Mouse (Mus musculus) gastrocnemius, postnatal 14 days (tissue): ENCODE results near the gene F830045P16Rik. TPM values are rescaled to one million over a fixed set of nuclear protein-coding genes. Genes with fewer than 3 reads are reported as not detected.

Source experiments
- DNase-seq: peaks from one replicate; pipeline ENCODE4 v3.0.0; 2021; ENCODE audit warnings: mixed read lengths
- intact Hi-C: fragments of 180-260 bp; cut with DNase I; formaldehyde crosslinking; loops from one replicate; pipeline ENCODE4 v1.15.1; 2025; ENCODE audit warnings: low total_unique reads
- total RNA-seq, 2 experiments: library from RNA; stranded (reverse); gene quantifications; 2 replicates each; pipeline ENCODE4 v1.2.3; 2021

F830045P16Rik gene
- total RNA-seq, 2 experiments from 2014 or later = not detected

DNA sequence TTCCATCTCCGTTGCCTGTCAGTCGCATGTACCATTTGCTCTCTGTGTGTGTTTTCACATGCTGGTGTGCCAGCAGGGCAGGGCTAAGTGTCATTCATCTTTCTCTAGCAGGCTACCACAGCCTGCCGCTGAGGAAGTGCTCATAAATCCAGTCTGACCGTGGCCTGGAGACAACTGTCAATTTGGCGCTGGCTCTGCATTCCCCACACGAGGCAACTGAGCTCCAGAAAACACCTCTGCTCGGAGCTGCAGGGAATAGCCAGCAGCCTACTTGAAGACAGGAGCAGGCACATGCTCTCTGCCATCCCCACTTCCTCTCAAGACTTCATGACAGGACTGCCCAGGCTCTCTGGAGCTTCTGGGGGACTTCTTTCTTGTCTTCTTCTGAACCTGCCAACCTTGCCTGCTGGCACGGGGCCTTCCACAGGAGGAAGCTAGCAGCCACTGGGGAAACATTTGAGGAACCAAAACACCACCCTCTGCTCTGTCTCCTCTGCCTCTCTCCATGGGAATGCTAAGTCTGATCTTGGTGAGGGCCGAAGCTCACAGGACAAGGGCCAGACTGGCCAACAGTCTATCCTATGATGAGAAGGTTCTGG lies 13.2 kb upstream of the F830045P16Rik start:
- intact Hi-C loops = no loop called here
- DNase-seq = peak; percentile 36

DNA sequence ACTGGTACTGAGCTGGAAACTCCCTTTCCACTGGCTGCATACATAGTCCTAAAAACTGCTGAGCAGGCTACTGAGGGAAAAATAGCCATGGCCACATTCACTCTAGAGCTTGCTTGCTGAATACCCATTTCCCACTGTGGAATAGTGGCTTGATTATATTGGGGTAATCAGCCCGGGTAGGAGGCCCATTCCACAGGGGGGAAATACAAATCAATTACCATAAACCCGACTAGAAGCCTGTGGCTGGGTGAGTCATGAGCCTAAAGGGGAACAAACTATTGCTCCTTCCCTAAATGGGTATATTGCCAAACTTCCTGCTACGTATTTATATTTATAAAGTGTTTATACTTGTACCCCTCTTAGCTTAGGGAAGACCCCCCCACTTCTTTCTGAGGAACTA lies 10.4 kb upstream of the F830045P16Rik start:
- intact Hi-C loops = no loop called here
- no peak for DNase-seq

DNA sequence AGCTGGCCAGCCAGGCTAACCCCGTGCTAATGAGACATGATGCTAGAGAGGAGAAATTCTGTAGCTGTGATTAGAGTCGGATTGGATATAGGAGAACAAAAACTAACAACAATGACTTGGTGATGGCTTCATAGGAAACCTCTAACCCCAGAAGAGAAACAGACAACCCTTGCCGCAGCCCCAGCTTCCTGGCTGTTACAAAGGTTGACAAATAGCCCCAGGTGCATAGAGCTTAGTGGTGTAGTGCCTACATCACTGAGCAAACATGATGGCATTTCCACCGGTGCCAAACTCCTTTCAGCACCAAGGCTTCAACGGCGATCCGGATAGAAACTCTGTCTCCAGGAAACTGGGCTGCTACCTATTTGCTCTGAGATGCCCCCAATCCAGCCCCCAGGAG lies 9.2 kb upstream of the F830045P16Rik start:
- no peak for DNase-seq
- intact Hi-C loops = no loop called here

DNA sequence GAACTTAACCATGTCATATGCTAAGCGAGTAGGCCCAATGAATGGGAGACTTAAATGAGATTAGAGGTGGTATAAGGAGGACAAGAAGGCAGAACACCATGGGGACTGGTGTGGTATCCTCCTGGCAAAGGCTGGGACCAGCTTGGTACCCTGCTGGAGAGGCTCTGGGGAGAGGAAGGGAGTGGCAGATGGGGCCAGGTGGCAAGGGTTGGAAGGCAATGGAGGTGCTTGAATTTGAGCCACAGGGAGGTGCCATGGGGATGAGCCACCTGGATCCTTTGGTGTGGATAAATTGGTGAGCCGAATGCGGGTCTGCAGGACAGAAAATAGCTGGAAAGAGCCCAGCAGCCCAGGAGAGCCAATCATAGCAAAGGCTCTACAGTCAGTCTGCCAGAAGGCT lies 8.5 kb upstream of the F830045P16Rik start:
- DNase-seq = no peak
- intact Hi-C loops = no loop called here

DNA sequence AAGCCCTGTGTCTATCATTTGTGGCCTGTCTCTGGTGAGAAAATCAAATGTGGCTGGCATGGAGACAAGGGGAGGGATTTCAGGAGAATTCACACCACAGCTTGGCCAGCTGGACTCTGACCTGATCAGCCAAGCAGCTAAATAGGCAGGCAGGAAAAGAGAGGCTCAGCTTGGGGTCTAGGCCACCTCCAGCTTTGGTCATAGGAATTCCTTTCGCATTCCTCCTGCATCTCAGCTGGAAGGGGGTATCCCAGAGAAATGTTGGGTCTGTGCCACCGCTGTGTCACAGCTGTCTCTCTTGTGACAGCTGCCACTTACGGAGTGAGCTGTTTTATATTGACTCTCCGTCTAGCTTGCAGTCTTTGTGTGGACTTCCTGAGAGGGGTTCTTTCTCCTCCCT lies 8.0 kb upstream of the F830045P16Rik start:
- DNase-seq = peak; percentile 28
- intact Hi-C loops = no loop called here

DNA sequence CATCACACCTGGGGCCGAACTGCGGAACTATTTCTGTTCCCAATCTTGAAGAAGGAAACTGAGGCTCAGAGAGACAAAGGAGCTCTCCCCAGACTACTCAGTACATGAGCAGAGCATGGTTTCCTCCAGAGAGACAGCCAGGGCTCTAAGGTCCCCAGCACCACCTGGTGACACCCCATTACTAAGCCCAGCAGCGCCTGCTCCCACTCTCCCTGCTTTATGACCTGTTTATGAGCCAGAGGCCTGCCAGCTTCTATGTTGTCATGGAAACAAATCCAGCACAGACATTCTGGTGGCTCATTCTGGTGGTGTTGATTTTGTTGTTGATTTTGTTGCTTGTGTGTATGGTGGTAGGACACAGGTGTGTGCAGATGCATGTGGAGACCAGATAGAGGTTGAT lies 3.6 kb upstream of the F830045P16Rik start:
- no peak for DNase-seq
- intact Hi-C loops = no loop called here

DNA sequence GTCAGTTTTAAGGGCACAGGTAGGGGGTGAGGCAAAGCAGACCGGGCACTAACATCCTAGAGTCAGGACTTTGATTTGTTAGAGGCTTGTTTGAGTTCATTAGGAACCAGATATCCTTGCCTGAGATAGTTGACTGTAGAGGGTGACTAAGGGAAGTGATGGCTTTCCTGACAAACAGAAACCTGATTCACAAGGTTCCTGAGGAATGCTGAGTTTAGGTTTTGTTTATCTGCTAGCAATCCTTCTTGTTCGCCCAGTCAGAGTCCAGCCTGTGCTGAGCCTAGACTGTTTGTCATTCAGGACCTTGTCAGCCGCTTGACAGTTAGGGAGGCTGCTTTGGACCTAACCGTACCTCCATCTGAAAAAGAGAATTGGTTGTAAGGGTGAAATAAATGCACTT lies 2.8 kb upstream of the F830045P16Rik start:
- intact Hi-C loops = no loop called here
- DNase-seq = no peak

DNA sequence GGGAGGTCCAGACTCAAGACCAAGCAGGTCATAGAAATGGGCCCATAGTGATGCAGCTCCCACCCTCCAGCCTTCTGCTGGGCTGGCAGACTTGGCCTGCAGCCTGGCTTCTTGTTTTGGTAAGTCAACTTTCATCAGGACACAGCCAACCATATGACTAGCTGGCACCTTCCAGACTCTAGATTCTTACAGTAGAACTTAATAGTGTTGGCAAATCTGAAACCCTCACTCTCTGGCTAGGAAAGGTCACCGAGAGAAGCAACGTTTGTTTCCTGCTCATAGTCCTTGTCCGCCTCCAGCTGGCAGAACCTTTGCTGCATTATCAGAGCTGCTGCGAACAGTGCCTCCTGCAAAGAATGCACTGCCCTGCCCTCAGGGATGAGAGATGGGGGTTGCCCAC lies 1.5 kb upstream of the F830045P16Rik start:
- intact Hi-C loops = no loop called here

DNA sequence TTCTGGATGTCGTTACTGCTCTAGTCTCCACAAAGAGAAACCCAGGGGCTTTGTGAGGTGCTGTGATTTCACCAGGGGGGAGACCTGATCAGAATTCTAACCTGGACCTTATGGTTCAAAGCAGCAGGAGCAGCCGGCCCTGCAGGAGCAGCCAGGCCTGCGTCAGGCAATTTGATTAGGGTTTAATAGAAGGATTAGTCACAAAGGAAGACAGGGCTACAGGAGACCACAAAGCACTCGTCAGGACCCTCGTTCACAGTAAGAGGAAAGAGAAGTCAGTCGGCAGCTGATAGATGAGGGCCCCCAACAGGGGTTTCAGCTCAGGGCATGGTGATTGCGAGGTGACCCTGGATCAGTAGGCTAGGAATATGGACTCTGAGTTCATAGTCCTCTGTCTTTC lies 958 bp upstream of the F830045P16Rik start:
- DNase-seq = no peak
- intact Hi-C loops = no loop called here

More for the DNA sequence above, 1.5 kb upstream of the F830045P16Rik start:
- DNase-seq = no peak

DNA sequence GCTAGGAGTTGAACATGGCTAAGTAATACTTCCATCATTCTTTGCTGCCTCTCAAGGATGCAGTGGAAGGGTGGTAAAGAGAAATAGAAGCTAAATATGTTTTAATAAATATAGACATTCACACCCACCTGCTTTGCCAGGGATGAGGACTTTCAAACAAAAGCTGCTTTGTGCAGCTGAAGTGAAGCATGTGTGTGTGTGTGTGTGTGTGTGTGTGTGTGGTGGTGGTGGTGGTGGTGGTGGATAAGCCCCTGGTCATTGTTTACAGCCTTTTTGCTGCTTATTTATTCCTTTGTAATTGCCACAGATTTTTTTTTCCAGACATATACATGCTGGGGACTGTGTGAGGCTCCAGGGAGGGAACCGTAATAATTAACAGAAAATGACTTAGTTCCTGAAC lies 524 bp upstream of the F830045P16Rik start:
- no peak for DNase-seq
- intact Hi-C loops = no loop called here

DNA sequence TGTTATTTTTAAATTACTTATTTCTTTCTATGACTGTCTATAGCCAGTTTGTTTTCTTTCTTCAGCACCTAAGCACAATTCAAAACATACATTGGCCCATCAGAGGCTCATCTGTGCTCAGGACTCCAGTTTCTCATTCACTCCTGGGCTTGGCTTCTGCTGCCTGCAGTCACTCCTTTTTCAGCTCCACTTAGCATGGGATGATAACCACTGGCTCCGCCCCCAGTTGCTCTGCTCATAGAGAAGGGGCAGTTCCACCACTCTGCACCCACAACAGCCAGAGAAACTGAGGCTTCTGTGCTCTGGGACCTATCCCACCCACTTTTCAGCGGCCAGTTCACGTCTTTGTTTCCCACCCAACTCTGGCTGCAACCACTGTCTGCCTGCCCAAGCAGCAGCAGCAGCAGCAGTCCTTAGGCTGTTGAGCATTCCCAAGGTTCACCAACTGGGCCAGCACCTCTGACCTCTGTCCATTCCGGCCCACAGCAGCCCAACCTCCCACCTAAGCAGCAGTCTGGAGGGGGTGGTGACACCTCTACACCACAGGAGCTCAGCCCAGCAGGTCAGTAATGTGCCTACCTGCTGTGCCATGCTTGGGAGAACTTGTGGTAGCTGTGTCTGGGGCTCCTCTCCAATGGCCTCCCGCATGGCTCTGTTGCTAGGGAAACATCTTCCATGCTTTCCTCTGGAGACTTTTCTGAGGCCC lies 1.4 kb downstream of the F830045P16Rik start:
- intact Hi-C loops = no loop called here
- no peak for DNase-seq

DNA sequence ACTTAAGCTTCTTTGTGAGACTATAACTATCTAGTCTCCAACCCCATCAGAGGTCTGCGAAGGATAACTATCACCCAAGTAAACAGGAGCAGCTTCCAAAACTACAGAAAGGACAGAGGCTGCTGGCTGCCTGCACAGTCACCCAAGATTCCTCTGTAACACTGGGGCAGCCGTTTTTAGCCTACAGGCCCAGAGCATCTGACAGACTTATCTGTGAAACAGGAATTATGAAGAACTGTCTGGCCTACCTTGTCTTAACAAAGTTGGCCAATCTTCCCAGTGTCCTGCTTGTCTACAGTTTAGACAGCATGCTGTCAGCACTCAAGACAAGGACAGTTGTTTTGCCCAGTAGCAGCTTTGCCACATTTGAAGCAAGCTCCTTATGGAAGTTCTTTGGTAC lies 4.5 kb downstream of the F830045P16Rik start:
- intact Hi-C loops = no loop called here
- no peak for DNase-seq

DNA sequence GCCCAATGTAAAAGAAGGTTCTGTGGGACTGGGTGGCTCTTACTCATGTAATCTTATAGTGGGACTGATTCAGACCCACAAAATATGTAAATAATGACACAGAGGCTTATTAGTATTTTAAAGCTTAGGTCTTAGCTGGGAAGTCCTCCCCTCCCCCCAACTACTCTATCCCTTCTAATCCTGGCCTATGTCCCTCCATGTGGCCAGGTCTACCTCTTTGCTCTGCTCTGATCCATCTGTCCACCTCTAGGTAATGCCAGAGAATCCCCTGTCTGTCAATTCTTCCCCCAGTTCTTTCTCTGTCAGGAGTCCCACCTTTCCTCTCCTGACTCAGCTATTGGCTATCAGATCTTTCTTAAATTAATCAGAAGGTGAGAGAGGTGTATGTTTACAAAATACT lies 5.3 kb downstream of the F830045P16Rik start:
- intact Hi-C loops = no loop called here
- no peak for DNase-seq

DNA sequence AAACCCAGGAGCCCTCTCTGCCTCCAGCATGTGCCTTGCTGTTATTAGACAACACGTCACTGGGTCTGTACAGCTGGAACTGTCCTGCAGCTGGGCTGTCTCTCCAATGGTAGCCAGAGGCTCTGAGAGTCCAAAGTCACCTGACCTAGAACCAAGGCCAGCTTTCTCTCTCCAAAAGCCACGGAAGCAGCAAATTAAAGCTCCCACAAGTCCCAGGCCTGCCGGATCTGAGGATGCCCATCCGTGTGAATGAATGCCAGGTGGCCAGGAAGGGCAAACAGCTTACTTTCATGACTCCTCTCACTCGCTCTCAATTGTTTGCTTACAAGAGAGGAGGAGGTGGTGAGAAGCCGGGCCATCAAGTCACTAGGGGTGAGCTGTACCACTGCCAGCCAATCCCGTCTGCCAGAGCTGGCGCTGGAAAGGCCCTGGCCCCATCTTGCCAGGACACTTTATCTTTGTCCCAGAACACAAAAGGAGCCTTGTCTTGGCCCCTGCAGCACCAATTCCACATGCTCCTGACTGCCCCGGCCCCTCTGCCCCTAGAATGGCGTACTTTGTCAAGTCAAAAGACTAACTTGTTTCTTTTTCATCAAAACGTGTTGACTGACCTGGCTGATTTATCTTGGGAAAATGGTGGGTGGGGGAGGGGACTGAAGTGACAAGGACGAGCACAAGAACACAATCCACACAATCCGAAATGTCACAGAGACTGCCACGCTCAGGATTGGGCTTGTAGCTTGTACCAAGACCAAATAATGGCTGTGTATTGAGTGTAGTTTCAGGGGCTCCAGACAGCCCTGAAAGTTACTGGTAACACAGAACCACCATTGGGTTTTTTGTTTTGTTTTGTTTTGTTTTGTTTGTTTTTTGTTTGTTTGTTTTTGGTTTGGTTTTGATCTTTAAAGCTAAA lies 6.8 kb downstream of the F830045P16Rik start:
- intact Hi-C loops = no loop called here
- peak; percentile 28 for DNase-seq

DNA sequence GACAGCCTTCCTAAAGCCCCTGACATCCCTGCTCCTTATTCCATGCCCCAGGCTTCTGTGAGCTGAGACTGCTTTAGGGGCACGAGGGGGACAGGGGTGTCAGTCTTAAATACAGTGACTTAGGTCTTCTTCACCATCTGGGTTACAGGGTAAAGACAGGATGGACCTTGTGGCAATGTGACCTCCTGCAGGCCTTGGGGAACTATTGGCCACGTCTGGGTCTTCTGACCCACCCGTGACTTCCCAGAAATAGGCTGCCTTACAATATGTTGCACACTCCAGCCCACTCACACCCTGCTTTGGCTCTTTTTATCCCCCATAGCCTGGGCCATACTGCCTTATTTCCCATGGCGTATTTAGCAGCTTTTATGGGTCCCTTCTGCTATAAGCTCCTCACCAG lies 8.5 kb downstream of the F830045P16Rik start:
- intact Hi-C loops = no loop called here
- DNase-seq = no peak

DNA sequence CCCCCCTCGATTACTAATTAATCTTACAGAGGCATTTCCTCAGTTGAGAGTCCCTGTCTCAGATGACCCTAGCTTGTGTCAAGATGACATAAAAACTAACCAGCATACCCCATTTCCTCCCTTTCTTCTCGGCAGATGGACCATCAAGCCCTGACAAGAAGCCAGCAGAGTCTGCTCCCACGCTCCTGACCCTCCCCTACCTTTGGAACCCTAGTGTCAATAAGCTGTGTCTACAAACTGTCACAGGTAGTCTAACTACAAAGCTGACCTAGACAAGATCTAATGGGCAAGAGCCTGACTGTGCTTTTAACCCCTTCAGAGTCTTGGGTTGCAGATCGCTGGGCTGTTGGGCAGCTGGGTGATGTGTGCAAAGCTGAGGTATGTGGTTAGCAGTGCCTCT lies 10.1 kb downstream of the F830045P16Rik start:
- intact Hi-C loops = no loop called here
- no peak for DNase-seq

DNA sequence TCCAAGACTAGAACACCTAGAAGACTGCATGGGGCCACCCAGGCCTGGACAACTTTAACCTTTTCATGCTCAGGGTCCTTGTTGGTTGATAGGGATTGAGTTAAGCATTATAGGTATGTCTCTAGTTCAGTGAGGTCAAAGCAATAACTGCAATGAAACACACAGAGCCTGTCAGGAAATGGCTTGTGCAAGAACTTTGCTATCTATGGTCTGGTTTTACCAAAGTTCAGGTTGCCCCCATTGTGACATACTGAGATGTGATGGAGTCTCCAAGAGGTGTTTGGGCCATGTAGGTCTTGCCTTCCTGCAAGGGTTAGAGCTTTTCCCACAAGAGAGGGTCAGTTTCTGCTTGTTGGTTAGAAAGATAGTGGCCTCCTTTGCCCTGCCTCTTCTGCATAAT lies 10.8 kb downstream of the F830045P16Rik start:
- DNase-seq = no peak
- intact Hi-C loops = no loop called here

DNA sequence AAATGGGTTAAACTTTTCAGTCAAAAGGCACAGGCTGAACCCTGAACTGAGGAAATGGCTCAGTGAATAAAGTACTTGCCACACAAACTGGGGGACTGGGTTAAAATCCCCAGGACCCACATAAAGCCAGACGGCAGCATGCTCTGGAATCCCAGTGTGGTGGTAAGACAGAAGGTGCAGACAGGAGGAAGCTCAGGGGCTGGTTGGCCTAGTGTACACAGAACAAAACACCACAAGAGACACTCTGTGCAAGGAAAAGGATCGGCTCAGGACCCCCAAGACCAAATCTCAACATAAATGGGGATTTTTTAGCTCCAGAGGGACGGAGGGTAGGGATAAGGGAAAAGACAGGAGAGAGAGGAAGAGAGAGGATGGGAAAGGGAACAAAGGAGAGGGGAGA lies 17.9 kb downstream of the F830045P16Rik start:
- DNase-seq = no peak
- intact Hi-C loops = no loop called here

DNA sequence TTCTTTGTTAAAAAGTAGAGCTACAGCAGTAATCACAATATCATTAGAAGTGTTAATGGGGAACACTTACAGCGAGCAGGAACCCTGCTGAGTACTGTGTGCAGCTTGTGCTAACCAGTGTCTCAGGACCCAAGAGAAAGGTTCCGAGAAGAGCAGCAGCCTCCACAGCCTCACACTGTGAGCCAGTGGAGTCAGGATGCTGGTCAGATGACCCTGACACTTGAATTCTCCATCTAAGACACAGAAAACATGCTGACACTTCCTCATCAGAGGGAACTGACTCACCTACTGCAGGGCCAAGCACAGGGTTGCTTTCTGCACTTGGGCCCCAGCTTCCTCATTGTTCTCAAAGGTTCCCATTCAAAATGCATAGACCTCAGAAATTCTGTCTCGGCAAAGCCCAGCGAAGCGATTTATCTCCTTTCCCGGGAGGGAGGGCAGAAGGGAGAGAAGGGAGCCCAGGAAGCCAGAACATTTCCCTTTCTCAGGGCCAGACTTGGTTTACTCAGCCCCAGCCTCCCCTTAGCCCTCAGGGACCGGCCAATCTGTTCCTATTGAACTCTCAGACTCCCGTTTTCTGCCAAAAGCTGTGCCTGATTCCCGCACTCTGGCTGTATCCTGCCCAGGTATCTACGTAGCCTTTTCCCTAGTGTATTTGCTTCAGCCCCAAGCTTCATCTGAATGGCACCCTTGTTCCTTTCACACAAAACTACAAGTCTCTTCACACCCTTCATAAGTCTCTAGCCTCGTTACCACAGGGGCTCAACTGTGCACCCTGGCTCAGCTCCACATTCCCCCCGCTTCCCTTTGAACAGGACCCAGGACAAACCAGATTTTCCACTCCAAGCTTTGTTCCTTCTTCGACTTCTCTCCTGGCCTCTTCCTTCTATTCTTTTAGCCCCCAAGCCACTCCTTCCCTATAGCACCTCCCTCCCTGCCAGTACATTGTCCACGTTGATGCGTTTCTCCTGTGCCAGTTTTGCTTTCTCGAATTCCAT lies 21.2 kb downstream of the F830045P16Rik start:
- intact Hi-C loops = no loop called here
- DNase-seq = no peak

DNA sequence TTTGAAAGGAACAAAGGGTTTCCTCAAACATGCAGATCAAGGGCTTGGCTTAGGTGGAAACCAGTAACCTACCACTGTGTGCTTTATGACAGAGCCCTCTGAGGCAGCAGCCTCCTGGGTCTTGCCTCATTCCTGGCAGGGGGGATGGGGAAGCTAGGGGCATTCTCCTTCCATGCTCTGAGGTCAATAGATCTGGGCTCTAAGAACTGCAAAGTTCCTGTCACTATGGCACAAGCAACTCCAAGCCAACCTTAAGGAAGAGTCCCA lies 22.1 kb downstream of the F830045P16Rik start:
- intact Hi-C loops = no loop called here

More for the DNA sequence above, 22.1 kb downstream of the F830045P16Rik start:
- no peak for DNase-seq
